Mouse (Mus musculus): ENCODE measurements at regions not wholly inside any gene's neighbourhood (a gene's known extent, or its start where the extent isn't known, plus 50 kb on each side); places are given as distances from the start of the nearest gene placed in this dataset.

GRCm38 (mm10) chr8:60301282-60301681 lies 201.7 kb downstream of the Gm10283 start:
- TF ChIP-seq BHLHE40 (IDR thresholded peaks at IDR 0.05; ENCODE audit: low read depth, low read length): no peak
- no peak for TF ChIP-seq MYC (IDR thresholded peaks at IDR 0.05; ENCODE audit: low read depth, low read length)
- TF ChIP-seq CTCF (conservative IDR thresholded peaks at IDR 0.05 in 1 of 2, IDR thresholded peaks at IDR 0.05 in 1 of 2; ENCODE audit: low read depth in 2 of 2, low read length in 2 of 2): no peak
- TF ChIP-seq POLR2A (IDR thresholded peaks at IDR 0.05; ENCODE audit: low read depth, low read length): no peak
- TF ChIP-seq MEF2A (IDR thresholded peaks at IDR 0.05; ENCODE audit: borderline replicate concordance, low read depth, low read length): no peak

Measured in CH12.LX (cell line).